Mouse (Mus musculus): ENCODE data around the gene Odf3b.

Gene Odf3b

DNA sequence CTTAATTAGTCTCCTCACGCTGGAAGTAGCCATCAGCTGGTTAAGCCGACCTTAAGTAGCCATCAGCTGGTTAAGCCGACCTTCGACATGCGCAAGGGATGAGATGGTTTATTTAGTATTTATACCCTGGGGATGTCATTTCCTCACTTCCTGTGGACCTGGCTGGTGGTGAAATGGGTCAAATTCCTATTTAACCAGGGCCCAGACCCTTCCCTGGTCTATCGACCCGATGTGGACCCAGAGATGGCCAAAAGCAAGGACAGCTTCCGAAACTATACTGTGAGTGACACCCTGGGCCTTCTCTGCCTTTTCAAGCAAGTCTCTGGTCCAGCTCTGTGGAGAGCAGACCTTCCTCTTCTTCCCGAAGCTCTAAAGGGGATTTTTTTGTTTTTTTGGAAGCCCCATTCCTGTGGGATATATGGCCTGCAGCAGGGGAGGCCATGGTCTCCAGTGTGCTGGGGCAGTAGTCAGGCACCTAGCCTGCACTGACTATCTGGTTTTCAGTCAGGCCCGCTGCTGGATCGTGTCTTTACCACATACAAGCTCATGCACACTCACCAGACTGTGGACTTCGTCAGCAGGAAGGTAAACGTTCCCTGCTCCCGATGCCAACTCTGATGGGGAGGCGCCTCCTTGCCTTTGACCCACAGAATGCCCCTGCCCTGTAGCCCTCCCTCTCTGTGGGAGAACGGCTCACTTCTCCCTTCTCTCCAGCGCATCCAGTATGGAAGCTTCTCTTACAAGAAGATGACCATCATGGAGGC is 44.1 kb downstream of the Odf3b start:
- DNase-seq: no peak

GRCm38 (mm10) chr15:89334271-89334670 is 44.8 kb downstream of the Odf3b start, which contains the start of gene Miox:
Miox (plus strand) TSS chr15:89334398.
- DNase-seq: no peak
